8 mouse cellular contexts compared by ENCODE assay signal in the genomic region with DNA sequence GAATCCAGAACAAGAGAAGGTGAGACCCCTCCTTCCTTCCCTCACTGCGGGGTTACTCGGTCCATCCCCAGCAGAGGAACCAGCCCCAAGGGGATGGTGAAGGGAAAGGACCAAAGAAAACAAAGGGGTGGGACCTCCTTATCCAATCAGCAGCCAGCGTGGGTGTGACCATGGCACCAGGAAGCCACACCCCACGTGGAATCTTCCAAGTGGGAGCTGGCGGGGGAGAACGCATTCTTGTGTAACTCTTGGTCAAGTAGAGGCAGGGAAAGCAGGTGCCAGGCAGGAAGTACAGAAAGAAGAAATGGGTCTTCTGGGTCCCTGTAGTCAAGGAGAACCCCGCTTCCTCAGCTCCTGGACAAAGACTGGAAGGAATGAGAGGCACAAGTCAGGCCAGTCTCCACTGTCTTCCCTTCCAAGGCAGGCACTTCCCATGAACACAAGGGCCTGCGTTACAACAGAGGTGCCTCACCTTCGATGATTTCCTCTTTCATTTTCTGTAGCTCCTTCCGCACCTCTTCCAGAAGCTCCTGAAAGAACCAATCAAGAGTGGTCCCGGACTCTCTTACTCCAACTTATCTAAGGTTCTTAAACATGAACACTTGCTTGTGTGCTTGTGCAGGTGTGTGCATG. TPM values are rescaled to one million over a fixed set of nuclear protein-coding genes. Genes with fewer than 3 reads are reported as not detected.
DNase-seq lines count a peak whose midpoint lies in the region; ATAC-seq and TF ChIP-seq lines count a peak whose summit lies in the region.

No protein-coding gene starts in this region.

- H3K27ac ChIP-seq in MEL (ENCODE audit: control insufficient read depth, low read depth, low read length), result no peak overlapping the region
- H3K27ac ChIP-seq in limb, embryonic 10.5 days, result no peak overlapping the region
- no peak overlapping the region for H3K27ac ChIP-seq in midbrain, embryonic 11.5 days (ENCODE audit: low read depth, low read length)

- peak; percentile 92 for DNase-seq in MEL (ENCODE audit: low read depth, low spot score)
- peak; percentile 93 for DNase-seq in c-Kit-positive CD71-positive TER-119-negative erythroid progenitor cells, embryonic 14.5 days (ENCODE audit: low read depth)
- DNase-seq in gastrocnemius, postnatal 14 days, result peak; percentile 64
- DNase-seq in induced T-regulatory cell, adult 2 months (ENCODE audit: low read depth), result peak; percentile 64
- peak; percentile 60 for DNase-seq in limb, embryonic 10.5 days (ENCODE audit: low spot score)
- DNase-seq in midbrain, embryonic 11.5 days (ENCODE audit: low spot score, missing footprints), result peak; percentile 83
- peak; percentile 57 to 65 for DNase-seq in spleen, postnatal 14 days (ENCODE audit: low spot score in 2 of 2)
- no peak for DNase-seq in natural killer cell, adult 2 months (ENCODE audit: low spot score in 2 of 2)

- H3K4me2 ChIP-seq in midbrain, embryonic 11.5 days, result no peak overlapping the region

- intact Hi-C loops in gastrocnemius, postnatal 14 days (cut with DNase I; ENCODE audit: low total_unique reads), result no loop called here

- no peak overlapping the region for H3K9ac ChIP-seq in MEL (ENCODE audit: control insufficient read depth, low read depth, low read length, poor library complexity, severe bottlenecking)
- no peak overlapping the region for H3K9ac ChIP-seq in midbrain, embryonic 11.5 days (ENCODE audit: low read length)

- no peaks in the 10 kb centered on the region for H3K79me2 ChIP-seq in MEL (ENCODE audit: control insufficient read depth, insufficient read depth, low read length, poor library complexity)

- 38% methylated on average over 11 of the region's 11 CpGs for WGBS in limb, embryonic 10.5 days
- WGBS in midbrain, embryonic 11.5 days, result 35% methylated on average over 11 of the region's 11 CpGs

- peaks cover 2 to 3% of the 10 kb centered on the region in 2 experiments; a peak in 3 of 4 replicates for H3K36me3 ChIP-seq in MEL (ENCODE audit: control insufficient read depth in 1 of 2, insufficient read depth in 2 of 2, low read length in 2 of 2)
- H3K36me3 ChIP-seq in limb, embryonic 10.5 days, result peaks cover 78% of the 10 kb centered on the region
- H3K36me3 ChIP-seq in midbrain, embryonic 11.5 days (ENCODE audit: control insufficient read depth, insufficient read depth, low read length), result peaks cover 7% of the 10 kb centered on the region; the same call in 1 of the 2 replicates

- no peak for TF ChIP-seq RAD21 in MEL (IDR thresholded peaks at IDR 0.05; ENCODE audit: low read depth, low read length)

- no peak for TF ChIP-seq CTCF in MEL (IDR thresholded peaks at IDR 0.05 in 2 of 3, conservative IDR thresholded peaks at IDR 0.05 in 1 of 3; ENCODE audit: control insufficient read depth in 1 of 3, insufficient read depth in 1 of 3, low read depth in 2 of 3, low read length in 3 of 3, poor library complexity in 1 of 3, severe bottlenecking in 1 of 3)

- H3K4me3 ChIP-seq in MEL (ENCODE audit: control insufficient read depth in 1 of 2, insufficient read depth in 1 of 2, low read depth in 2 of 2, low read length in 2 of 2), result no peak overlapping the region
- no peak overlapping the region for H3K4me3 ChIP-seq in limb, embryonic 10.5 days
- no peak overlapping the region for H3K4me3 ChIP-seq in midbrain, embryonic 11.5 days (ENCODE audit: low read depth, low read length)

- H3K4me1 ChIP-seq in MEL (ENCODE audit: control insufficient read depth in 1 of 2, insufficient read depth in 2 of 2, low read length in 2 of 2), result no peaks in the 10 kb centered on the region
- H3K4me1 ChIP-seq in limb, embryonic 10.5 days, result no peaks in the 10 kb centered on the region
- no peaks in the 10 kb centered on the region for H3K4me1 ChIP-seq in midbrain, embryonic 11.5 days (ENCODE audit: control insufficient read depth, insufficient read depth, low read length)

- TF ChIP-seq EP300 in MEL (IDR thresholded peaks at IDR 0.05; ENCODE audit: low read depth in 1 of 2, low read length in 2 of 2), result no peak

- peak; percentile 79 for ATAC-seq in midbrain, embryonic 11.5 days (ENCODE audit: low FRiP score)

- H3K27me3 ChIP-seq in MEL (ENCODE audit: control insufficient read depth in 1 of 2, insufficient read depth in 2 of 2, low read length in 2 of 2), result no peaks in the 10 kb centered on the region
- H3K27me3 ChIP-seq in limb, embryonic 10.5 days (ENCODE audit: low read depth, poor library complexity, severe bottlenecking), result no peaks in the 10 kb centered on the region
- H3K27me3 ChIP-seq in midbrain, embryonic 11.5 days (ENCODE audit: control insufficient read depth, insufficient read depth, low read length), result no peaks in the 10 kb centered on the region

- TF ChIP-seq POLR2A in MEL (IDR thresholded peaks at IDR 0.05; ENCODE audit: control insufficient read depth in 1 of 2, insufficient read depth in 1 of 2, low read depth in 1 of 2, low read length in 2 of 2, poor library complexity in 1 of 2), result no peak; a peak in 1 of 4 replicates

- no peaks in the 10 kb centered on the region for H3K9me3 ChIP-seq in MEL (replicated peaks; ENCODE audit: insufficient read depth, low read length)
- H3K9me3 ChIP-seq in limb, embryonic 10.5 days (replicated peaks), result no peaks in the 10 kb centered on the region
- H3K9me3 ChIP-seq in midbrain, embryonic 11.5 days (ENCODE audit: control insufficient read depth, low read length), result no peaks in the 10 kb centered on the region

TF ChIP-seq in MEL, 35 proteins besides CTCF, POLR2A, EP300 and RAD21:
- TF ChIP-seq ZKSCAN1 (IDR thresholded peaks at IDR 0.05; ENCODE audit: low read depth, low read length), result no peak
- TF ChIP-seq MAZ (IDR thresholded peaks at IDR 0.05; ENCODE audit: low read depth, low read length), result no peak
- TF ChIP-seq MAFK (IDR thresholded peaks at IDR 0.05; ENCODE audit: borderline replicate concordance, low read depth, low read length), result no peak
- TF ChIP-seq RCOR1 (IDR thresholded peaks at IDR 0.05; ENCODE audit: low read depth, low read length), result no peak
- no peak for TF ChIP-seq TCF12 (IDR thresholded peaks at IDR 0.05; ENCODE audit: low read depth, low read length)
- TF ChIP-seq GATA1 (IDR thresholded peaks at IDR 0.05; ENCODE audit: low read depth, low read length), result no peak
- no peak for TF ChIP-seq UBTF (IDR thresholded peaks at IDR 0.05; ENCODE audit: borderline replicate concordance, insufficient read depth, low read depth, low read length)
- peak; percentile 89 for TF ChIP-seq CHD1 (IDR thresholded peaks at IDR 0.05; ENCODE audit: low read depth, low read length)
- no peak for TF ChIP-seq ELF1 (IDR thresholded peaks at IDR 0.05; ENCODE audit: low read depth, low read length)
- TF ChIP-seq SIN3A (IDR thresholded peaks at IDR 0.05; ENCODE audit: low read length), result peak; percentile 22; the same call in 1 of the 2 replicates
- TF ChIP-seq POLR2AphosphoS2 (IDR thresholded peaks at IDR 0.05; ENCODE audit: low read length), result no peak
- no peak for TF ChIP-seq CHD2 (IDR thresholded peaks at IDR 0.05; ENCODE audit: low read length)
- no peak for TF ChIP-seq POLR2AphosphoS5 (IDR thresholded peaks at IDR 0.05; ENCODE audit: borderline replicate concordance, low read depth, low read length)
- TF ChIP-seq ZC3H11A (IDR thresholded peaks at IDR 0.05; ENCODE audit: low read depth, low read length), result no peak
- no peak for TF ChIP-seq MAX (IDR thresholded peaks at IDR 0.05; ENCODE audit: low read length)
- no peak for TF ChIP-seq MXI1 (IDR thresholded peaks at IDR 0.05; ENCODE audit: low read depth, low read length)

RNA-seq across cellular contexts. Expression of a gene that starts 14.1 kb away (rescaled TPM):
- 121 and 130 TPM in 2 replicates for total RNA-seq in MEL (2012; rRNA removed)
- polyA plus RNA-seq in MEL (2012; ENCODE audit: insufficient read depth in 1 of 2, insufficient read length in 2 of 2, low read depth in 1 of 2, low replicate concordance in 2 of 2, missing spikeins in 1 of 2), result 100 to 1,000 TPM in 1 of 2 experiments, not detected in 1; 185 TPM
- 10 to 100 TPM; 31.0 to 35.1 TPM for total RNA-seq in gastrocnemius, postnatal 14 days (2021)
- polyA plus RNA-seq in limb, embryonic 10.5 days (2016; fragmentation: Nextera tagmentation; extraction: Ambion mirVana), result 68.1 and 75.7 TPM in 2 replicates
- polyA plus RNA-seq in midbrain, embryonic 11.5 days (2014; fragmentation: Nextera tagmentation; extraction: Ambion mirVana), result 46.0 and 46.9 TPM in 2 replicates

RNA-seq across cellular contexts. Expression of a gene that starts 22.4 kb away (rescaled TPM):
- not detected in 2 replicates for total RNA-seq in MEL (2012; rRNA removed)
- polyA plus RNA-seq in MEL (2012; ENCODE audit: insufficient read depth in 1 of 2, insufficient read length in 2 of 2, low read depth in 1 of 2, low replicate concordance in 2 of 2, missing spikeins in 1 of 2), result not detected
- total RNA-seq in gastrocnemius, postnatal 14 days (2021), result not detected
- 0.16 and 0.39 TPM in 2 replicates for polyA plus RNA-seq in limb, embryonic 10.5 days (2016; fragmentation: Nextera tagmentation; extraction: Ambion mirVana)
- polyA plus RNA-seq in midbrain, embryonic 11.5 days (2014; fragmentation: Nextera tagmentation; extraction: Ambion mirVana), result 0.18 and 0.50 TPM in 2 replicates

RNA-seq across cellular contexts. Expression of a gene that starts 24.9 kb away (rescaled TPM):
- total RNA-seq in MEL (2012; rRNA removed), result 0.27 and 0.52 TPM in 2 replicates
- polyA plus RNA-seq in MEL (2012; ENCODE audit: insufficient read depth in 1 of 2, insufficient read length in 2 of 2, low read depth in 1 of 2, low replicate concordance in 2 of 2, missing spikeins in 1 of 2), result 1 to 10 TPM in 1 of 2 experiments, not detected in 1; 1.4 TPM
- total RNA-seq in gastrocnemius, postnatal 14 days (2021), result 100 to 1,000 TPM; 800 to 833 TPM
- polyA plus RNA-seq in limb, embryonic 10.5 days (2016; fragmentation: Nextera tagmentation; extraction: Ambion mirVana), result 5.5 and 5.6 TPM in 2 replicates
- 48.5 and 53.2 TPM in 2 replicates for polyA plus RNA-seq in midbrain, embryonic 11.5 days (2014; fragmentation: Nextera tagmentation; extraction: Ambion mirVana)

RNA-seq across cellular contexts. Expression of a gene that starts 29.4 kb away (rescaled TPM):
- total RNA-seq in MEL (2012; rRNA removed), result 16.3 and 18.5 TPM in 2 replicates
- polyA plus RNA-seq in MEL (2012; ENCODE audit: insufficient read depth in 1 of 2, insufficient read length in 2 of 2, low read depth in 1 of 2, low replicate concordance in 2 of 2, missing spikeins in 1 of 2), result 10 to 100 TPM; 37.2 to 85.4 TPM
- total RNA-seq in gastrocnemius, postnatal 14 days (2021), result 10 to 100 TPM; 35.1 to 43.0 TPM
- polyA plus RNA-seq in limb, embryonic 10.5 days (2016; fragmentation: Nextera tagmentation; extraction: Ambion mirVana), result 45.7 and 48.7 TPM in 2 replicates
- 42.4 and 44.0 TPM in 2 replicates for polyA plus RNA-seq in midbrain, embryonic 11.5 days (2014; fragmentation: Nextera tagmentation; extraction: Ambion mirVana)

RNA-seq across cellular contexts. Expression of a gene that starts 45.2 kb away (rescaled TPM):
- total RNA-seq in MEL (2012; rRNA removed), result 0.07 and 0.19 TPM in 2 replicates
- polyA plus RNA-seq in MEL (2012; ENCODE audit: insufficient read depth in 1 of 2, insufficient read length in 2 of 2, low read depth in 1 of 2, low replicate concordance in 2 of 2, missing spikeins in 1 of 2), result under 1 TPM in 1 of 2 experiments, not detected in 1; 0.15 TPM
- 1 to 10 TPM; 2.9 to 4.3 TPM for total RNA-seq in gastrocnemius, postnatal 14 days (2021)
- polyA plus RNA-seq in limb, embryonic 10.5 days (2016; fragmentation: Nextera tagmentation; extraction: Ambion mirVana), result 6.5 and 8.5 TPM in 2 replicates
- polyA plus RNA-seq in midbrain, embryonic 11.5 days (2014; fragmentation: Nextera tagmentation; extraction: Ambion mirVana), result 1.5 and 1.7 TPM in 2 replicates

Comparison
In these comparisons a context has a peak if more than half of its experiments do, and no peak if none do; other contexts are left out.
1. DNase-seq: peak in MEL (single experiment), c-Kit-positive CD71-positive TER-119-negative erythroid progenitor cells, embryonic 14.5 days (single experiment), gastrocnemius, postnatal 14 days (single experiment), induced T-regulatory cell, adult 2 months (single experiment), limb, embryonic 10.5 days (single experiment), midbrain, embryonic 11.5 days (single experiment) and spleen, postnatal 14 days (2 of 2); none in natural killer cell, adult 2 months (0 of 2).